Mouse (Mus musculus) ZHBTc4 (cell line): Measurements from ENCODE around the gene Gatb.

Source experiments
- DNase-seq: peaks from one replicate; pipeline ENCODE4 v3.0.0-alpha.2; 2011; ENCODE audit warnings: low read depth, low spot score

Gene Gatb

DNA sequence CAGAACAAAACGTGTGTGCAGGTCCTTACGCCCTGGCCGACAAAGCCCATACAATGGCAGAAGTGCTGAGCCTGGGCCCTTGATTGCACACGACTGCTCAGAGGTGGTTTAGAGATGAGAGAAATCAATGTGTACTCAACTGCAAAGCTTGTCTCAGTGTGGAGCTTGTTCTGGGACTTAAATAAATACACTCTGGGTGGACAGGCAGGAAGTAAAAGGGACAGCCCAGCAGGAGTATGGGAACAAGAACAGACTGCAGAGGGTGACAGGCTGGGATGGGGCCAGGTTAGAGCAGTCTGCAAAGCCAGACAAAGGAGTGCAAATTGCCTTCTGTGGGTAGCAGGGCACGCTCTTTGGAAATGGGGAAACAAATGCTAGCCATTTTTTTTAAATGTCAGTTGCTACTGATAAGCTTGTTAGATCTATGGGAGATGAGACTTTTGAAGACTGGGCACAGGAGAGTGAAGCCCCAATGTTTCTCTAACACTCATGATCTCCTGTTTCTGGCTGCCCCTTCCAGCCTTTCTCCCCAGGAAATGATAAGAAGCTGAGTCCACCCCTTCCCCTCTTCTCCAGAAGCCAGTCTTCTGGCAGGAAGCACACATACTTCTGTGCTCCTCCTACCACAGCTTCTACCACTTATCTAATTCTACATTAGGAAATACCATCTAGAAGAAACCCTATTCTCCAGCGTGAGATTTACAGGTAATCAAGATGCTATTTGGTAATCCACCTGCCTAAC lies 129.4 kb downstream of the Gatb start:
- DNase-seq = no peak
